Mouse (Mus musculus) liver, embryonic 12.5 days (tissue): ENCODE measurements at regions not wholly inside any gene's neighbourhood (a gene's known extent, or its start where the extent isn't known, plus 50 kb on each side); places are given as distances from the start of the nearest gene placed in this dataset.

ENCODE experiments used
- ATAC-seq: fragments of 200-750 bp; cut with Nextera tagmentation; 2 replicates; pipeline ENCODE4 v1.8.0; 2017; ENCODE audit warnings: moderate number of reproducible peaks, mild to moderate bottlenecking, moderate library complexity
- H3K27ac ChIP-seq: fragments of 300-500 bp; sonication (generic); 2 replicates; pipeline ENCODE4 v1.5.1; 2016; ENCODE audit warnings: mild to moderate bottlenecking
- H3K27me3 ChIP-seq: fragments of 300-500 bp; sonication (generic); replicated peaks from 2 replicates; pipeline ENCODE4 v1.6.1; 2016; ENCODE audit warnings: mild to moderate bottlenecking, moderate library complexity
- H3K36me3 ChIP-seq: fragments of 300-500 bp; sonication (generic); 2 replicates; pipeline ENCODE4 v1.6.1; 2016; ENCODE audit warnings: mild to moderate bottlenecking, moderate library complexity
- H3K4me1 ChIP-seq: fragments of 300-500 bp; sonication (generic); 2 replicates; pipeline ENCODE4 v1.6.1; 2016
- H3K4me2 ChIP-seq: fragments of 300-500 bp; sonication (generic); 2 replicates; pipeline ENCODE4 v1.6.1; 2016; ENCODE audit warnings: mild to moderate bottlenecking, moderate library complexity
- H3K4me3 ChIP-seq: fragments of 300-500 bp; sonication (generic); 2 replicates; pipeline ENCODE4 v1.5.1; 2016; ENCODE audit warnings: mild to moderate bottlenecking, moderate library complexity
- H3K9ac ChIP-seq: fragments of 300-500 bp; sonication (generic); 2 replicates; pipeline ENCODE4 v1.6.1; 2016; ENCODE audit warnings: mild to moderate bottlenecking, moderate library complexity
- H3K9me3 ChIP-seq: fragments of 300-500 bp; sonication (generic); replicated peaks from 2 replicates; pipeline ENCODE4 v1.6.1; 2016; ENCODE audit warnings: mild to moderate bottlenecking, moderate library complexity
- WGBS: fragments of 180-500 bp; shearing (Covaris S2); methylation state at CpG from one replicate; pipeline ENCODE4 v1.1.7; 2016; ENCODE audit not compliant: insufficient replicate concordance; 5-methylcytosine and 5-hydroxymethylcytosine counted together

DNA sequence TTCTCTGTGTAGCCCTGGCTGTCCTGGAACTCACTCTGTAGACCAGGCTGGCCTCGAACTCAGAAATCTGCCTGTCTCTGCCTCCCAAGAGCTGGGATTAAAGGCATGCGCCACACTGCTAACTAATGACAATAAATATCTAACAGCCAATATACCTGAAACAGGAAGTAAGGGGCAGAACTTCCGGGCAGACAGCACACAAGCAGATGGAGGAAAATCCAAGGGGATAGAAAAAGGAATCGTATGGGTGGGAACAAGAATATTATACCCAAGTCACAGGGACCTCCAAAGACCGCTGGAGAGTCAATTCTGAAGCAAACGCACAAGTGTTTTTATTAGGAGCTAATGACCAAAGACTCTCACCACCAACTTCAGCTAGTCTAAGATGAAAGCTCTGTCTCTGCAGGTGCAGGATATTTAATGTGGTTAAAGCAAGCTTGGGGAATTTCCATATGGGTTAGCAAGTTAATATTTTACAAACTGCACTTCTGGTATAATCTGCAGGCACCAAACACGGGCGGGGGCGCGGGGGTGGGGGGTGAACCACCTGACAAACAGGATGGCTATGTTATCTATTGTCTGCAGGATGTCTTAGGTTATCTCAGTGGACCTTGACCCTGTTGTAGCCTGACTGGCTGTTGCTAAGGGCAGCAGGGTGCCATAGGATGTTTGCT is 1122.3 kb upstream of the Cited2 start:
- Histone ChIP-seq H3K27ac (peak overlapping the region; percentile 79), H3K4me2 (peak overlapping the region; percentile 9), H3K4me3 (no peak overlapping the region), H3K9me3 (no peaks in the 10 kb centered on the region), H3K9ac (no peak overlapping the region), H3K36me3 (no peaks in the 10 kb centered on the region), H3K4me1 (peaks cover 13% of the 10 kb centered on the region), H3K27me3 (no peaks in the 10 kb centered on the region)
- 39% methylated on average over 10 of the region's 10 CpGs for WGBS
- ATAC-seq = peak; percentile 97

DNA sequence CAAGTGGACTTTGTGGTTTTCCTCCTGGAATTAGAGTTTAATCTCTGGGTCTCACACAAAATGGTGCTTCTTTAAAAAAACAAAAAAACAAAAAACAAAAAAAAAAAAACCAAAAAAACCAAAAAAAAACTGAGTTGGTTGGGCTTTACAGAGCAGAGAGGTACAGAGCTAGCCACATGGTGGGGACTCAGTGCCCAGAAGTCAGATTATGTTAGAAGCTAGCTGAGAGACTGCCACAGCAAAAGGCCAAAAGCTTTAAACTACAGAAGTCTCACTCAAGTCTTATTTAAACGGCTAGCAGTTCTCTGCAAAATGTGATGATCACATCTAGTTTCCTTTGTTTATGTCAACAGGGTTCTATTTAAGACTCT is 1121.8 kb upstream of the Cited2 start:
- Histone ChIP-seq H3K4me1 (peaks cover 13% of the 10 kb centered on the region), H3K36me3 (no peaks in the 10 kb centered on the region), H3K27me3 (no peaks in the 10 kb centered on the region), H3K9me3 (no peaks in the 10 kb centered on the region), H3K27ac (peak overlapping the region; percentile 73), H3K9ac (no peak overlapping the region), H3K4me2 (no peak overlapping the region), H3K4me3 (no peak overlapping the region)
- peak; percentile 64 for ATAC-seq
- 21% methylated on average over 1 of the region's 1 CpGs for WGBS

DNA sequence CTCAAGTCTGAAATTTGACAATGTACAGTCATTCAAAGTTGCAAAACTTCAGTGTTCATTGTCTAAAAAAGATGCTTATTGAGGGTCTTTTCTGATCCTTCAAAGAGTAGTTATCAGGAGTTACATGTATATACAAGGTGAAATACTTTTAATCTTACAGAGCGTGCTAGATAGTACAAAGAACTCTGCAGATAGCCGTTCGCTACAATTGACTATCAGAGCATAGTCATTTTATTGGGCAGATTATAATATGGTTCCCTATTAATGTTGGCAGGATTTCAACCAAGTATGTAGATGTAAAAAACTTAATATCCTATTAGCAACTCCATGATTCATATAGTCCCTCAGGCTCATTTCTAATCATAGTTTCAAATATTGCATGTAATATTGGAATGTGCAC is 1114.7 kb upstream of the Cited2 start:
- Histone ChIP-seq H3K27ac (no peak overlapping the region), H3K36me3 (no peaks in the 10 kb centered on the region), H3K9ac (no peak overlapping the region), H3K9me3 (no peaks in the 10 kb centered on the region), H3K4me2 (no peak overlapping the region), H3K4me1 (no peaks in the 10 kb centered on the region), H3K27me3 (no peaks in the 10 kb centered on the region), H3K4me3 (no peak overlapping the region)
- WGBS = 80% methylated on average over 3 of the region's 3 CpGs
- no peak for ATAC-seq

DNA sequence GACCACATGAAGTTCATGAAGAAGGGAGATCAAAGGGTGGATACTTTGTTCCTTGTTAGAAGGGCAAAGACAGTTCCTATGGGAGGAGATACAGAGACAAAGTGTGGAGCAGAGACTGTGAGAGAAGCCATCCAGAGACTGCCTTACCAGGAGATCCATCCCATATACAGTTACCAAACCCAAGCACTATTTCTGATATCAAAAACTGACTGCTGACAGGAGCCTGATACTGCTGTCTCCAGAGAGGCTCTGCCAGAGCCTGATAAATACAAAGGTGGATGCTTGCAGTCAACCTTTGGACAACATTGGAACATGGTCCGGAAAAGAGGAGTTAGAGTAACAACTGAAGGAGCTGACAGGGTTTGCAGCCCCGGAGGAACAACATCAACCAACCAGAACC is 1104.3 kb upstream of the Cited2 start:
- 0 out of 2 replicates have a peak, but pooled peaks have one; percentile 52 for ATAC-seq
- Histone ChIP-seq H3K4me2 (no peak overlapping the region), H3K27ac (no peak overlapping the region), H3K9me3 (no peaks in the 10 kb centered on the region), H3K4me1 (no peaks in the 10 kb centered on the region), H3K4me3 (no peak overlapping the region), H3K36me3 (no peaks in the 10 kb centered on the region), H3K9ac (no peak overlapping the region), H3K27me3 (no peaks in the 10 kb centered on the region)
- WGBS = 80% methylated on average over 2 of the region's 2 CpGs

DNA sequence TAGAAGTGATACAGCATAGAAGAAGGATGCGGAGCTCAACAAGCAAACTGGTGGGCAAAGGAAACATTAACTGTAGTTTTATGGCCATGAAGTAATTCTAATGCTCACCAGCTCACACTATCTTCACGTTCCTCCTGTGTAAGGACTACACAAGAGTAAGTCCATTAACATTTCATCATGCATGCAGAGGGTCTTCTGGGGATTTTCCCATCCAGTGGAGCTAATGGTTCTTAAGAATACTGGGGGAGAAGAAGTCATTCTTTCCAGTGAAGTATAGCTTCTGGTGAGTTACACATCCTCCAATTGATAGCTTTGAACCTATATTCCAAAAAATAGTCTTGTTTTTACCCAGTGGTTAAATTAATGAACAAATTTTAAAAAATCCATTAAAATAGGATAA is 1103.4 kb upstream of the Cited2 start:
- Histone ChIP-seq H3K9me3 (no peaks in the 10 kb centered on the region), H3K4me2 (no peak overlapping the region), H3K27me3 (no peaks in the 10 kb centered on the region), H3K4me3 (no peak overlapping the region), H3K9ac (no peak overlapping the region), H3K36me3 (no peaks in the 10 kb centered on the region), H3K27ac (no peak overlapping the region), H3K4me1 (no peaks in the 10 kb centered on the region)
- ATAC-seq = no peak
- 68% methylated on average over 2 of the region's 2 CpGs for WGBS

DNA sequence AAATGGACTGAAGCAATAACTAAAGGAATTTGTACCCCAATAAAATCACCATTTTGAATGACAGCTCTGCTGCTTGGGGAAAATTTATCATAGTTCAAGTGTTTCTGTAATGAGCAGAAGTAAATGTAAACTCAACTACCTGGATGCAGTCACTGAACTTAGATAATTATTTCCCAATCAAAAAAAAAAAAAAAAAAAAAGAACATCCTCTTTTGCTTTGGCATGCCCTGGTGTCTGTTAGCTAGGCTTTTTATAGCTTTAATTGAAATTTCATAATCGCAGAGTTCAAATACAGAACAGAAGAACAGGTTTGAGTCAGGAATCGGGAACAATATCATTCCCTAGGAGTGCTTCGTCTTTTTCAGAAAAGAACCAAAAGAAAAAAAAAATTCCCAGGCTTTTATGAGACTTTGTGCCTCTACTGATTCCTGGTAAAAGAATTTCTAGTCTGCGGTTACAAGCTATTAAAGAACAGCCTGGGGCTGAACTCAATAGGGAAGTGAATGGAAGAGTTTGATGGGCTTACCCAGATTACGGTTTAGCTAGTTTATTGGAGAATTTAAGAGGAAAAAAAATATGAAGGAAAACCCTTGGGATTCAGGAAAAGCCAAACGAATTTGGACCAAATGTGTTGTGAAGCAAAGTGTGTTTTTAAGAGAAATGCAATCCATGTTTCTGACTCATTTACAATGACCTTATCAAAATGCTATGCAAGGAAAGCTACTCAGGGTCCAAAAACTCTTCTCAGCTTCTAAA is 1102.0 kb upstream of the Cited2 start:
- Histone ChIP-seq H3K9ac (no peak overlapping the region), H3K9me3 (no peaks in the 10 kb centered on the region), H3K36me3 (no peaks in the 10 kb centered on the region), H3K27me3 (no peaks in the 10 kb centered on the region), H3K4me3 (no peak overlapping the region), H3K4me1 (no peaks in the 10 kb centered on the region), H3K27ac (no peak overlapping the region), H3K4me2 (no peak overlapping the region)
- 66% methylated on average over 6 of the region's 6 CpGs for WGBS
- no peak for ATAC-seq

DNA sequence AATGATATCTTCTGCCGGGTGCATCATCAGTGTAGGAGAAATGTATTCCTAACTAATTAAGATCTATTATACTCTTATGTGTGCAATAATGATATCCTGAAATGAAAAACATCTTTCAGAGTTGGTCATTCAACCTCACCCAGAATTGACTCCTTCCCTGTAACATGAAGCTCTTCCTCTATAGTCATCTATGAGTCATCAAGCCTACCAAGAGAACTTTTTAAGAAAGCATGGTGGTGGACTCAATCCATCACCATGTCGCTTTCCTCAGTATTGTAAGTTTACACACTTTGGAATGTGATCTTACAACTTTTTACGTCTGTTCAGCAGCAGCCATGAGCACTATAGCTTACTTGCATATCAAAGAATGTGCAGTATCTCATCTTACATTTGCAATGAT is 1100.2 kb upstream of the Cited2 start:
- WGBS = 70% methylated on average over 3 of the region's 3 CpGs
- Histone ChIP-seq H3K27me3 (no peaks in the 10 kb centered on the region), H3K4me1 (no peaks in the 10 kb centered on the region), H3K36me3 (no peaks in the 10 kb centered on the region), H3K4me2 (no peak overlapping the region), H3K27ac (no peak overlapping the region), H3K9me3 (no peaks in the 10 kb centered on the region), H3K4me3 (no peak overlapping the region), H3K9ac (no peak overlapping the region)
- ATAC-seq = no peak

DNA sequence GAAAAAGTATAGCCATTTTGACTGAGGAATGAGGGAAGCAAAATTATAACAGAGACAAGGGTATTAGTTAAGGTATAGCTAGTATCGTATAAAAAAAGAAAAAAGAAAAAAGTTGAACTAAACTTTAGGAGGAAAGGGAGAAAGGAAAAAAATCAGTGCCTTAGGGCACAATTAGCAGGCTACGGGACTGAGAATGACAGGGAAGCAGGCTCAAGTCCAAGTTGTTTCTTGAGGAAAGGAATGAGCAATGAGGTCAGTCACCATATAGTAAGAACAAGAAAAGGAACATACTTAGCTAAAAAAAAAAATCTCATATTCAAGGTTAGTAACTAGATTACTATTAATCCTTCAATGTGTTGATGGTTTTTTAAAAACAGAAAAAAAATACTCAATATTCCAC is 1089.8 kb upstream of the Cited2 start:
- 84% methylated on average over 2 of the region's 2 CpGs for WGBS
- Histone ChIP-seq H3K4me1 (peaks cover 3% of the 10 kb centered on the region; the same call in 1 of the 2 replicates), H3K36me3 (no peaks in the 10 kb centered on the region), H3K4me3 (no peak overlapping the region), H3K9me3 (no peaks in the 10 kb centered on the region), H3K27ac (no peak overlapping the region), H3K4me2 (no peak overlapping the region), H3K27me3 (no peaks in the 10 kb centered on the region), H3K9ac (no peak overlapping the region)
- no peak for ATAC-seq

DNA sequence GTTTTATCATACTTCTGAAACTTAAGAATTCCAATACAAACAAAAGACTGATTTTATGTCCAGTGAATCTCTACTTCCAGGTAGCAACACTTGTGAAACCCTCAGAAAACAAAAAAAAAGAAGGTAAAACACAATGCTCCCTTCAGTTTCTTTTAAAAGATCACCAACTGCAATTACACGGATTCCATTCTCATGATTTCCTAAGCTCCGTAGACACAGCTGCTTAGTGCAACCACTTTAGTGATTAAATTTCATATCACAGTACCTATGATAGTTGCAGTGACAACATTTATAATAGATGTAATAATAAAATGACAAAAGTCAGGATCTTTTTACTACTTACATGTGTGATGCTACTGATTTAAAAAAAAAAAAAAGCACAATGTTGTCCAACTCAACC is 1087.6 kb upstream of the Cited2 start:
- no peak for ATAC-seq
- Histone ChIP-seq H3K4me3 (no peak overlapping the region), H3K27ac (no peak overlapping the region), H3K9me3 (no peaks in the 10 kb centered on the region), H3K27me3 (no peaks in the 10 kb centered on the region), H3K4me2 (no peak overlapping the region), H3K9ac (no peak overlapping the region), H3K36me3 (no peaks in the 10 kb centered on the region), H3K4me1 (peaks cover 3% of the 10 kb centered on the region; the same call in 1 of the 2 replicates)
- WGBS = 81% methylated on average over 2 of the region's 2 CpGs

DNA sequence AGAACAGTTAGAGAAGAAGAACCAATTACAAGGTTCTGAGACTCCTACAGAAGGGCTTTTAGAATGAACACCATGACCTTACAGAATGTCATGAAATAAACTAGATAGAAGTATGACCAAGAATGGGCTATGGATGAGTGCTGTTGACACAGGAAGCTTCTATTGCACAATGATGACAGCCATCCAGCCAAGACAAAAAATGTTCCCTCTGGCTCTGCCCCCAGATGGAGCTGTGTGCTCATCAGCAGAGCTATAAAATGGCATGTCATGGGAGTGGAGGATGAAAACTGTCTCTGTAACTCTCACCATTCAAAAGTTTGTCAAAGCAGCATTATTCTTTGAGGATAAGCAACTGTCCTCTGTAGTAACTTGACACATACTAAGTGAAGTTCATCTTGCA is 1086.0 kb upstream of the Cited2 start:
- Histone ChIP-seq H3K9ac (no peak overlapping the region), H3K27me3 (no peaks in the 10 kb centered on the region), H3K27ac (no peak overlapping the region), H3K36me3 (no peaks in the 10 kb centered on the region), H3K4me3 (no peak overlapping the region), H3K9me3 (no peaks in the 10 kb centered on the region), H3K4me1 (peaks cover 3% of the 10 kb centered on the region; the same call in 1 of the 2 replicates), H3K4me2 (no peak overlapping the region)
- no peak for ATAC-seq

DNA sequence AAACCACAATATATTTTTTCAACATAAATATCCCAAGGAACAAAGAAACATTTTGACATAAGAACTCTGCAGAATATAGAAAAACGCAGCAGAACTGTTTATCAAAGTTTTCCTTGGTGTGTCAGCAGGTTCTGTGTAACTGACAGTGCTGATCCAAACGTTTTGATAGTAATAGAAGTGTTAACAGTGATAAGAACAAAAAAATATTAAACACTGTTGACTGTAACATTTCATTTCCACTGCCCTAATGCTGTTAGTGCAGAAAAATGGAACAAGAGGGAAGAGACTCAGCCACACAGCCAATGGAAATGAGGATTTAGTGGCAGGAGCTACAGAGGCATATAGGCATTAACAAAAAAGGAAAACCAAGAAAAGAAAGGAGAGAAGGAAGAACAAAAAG is 1084.9 kb upstream of the Cited2 start:
- H3K36me3 ChIP-seq = no peaks in the 10 kb centered on the region
- no peak overlapping the region for H3K4me3 ChIP-seq
- H3K4me2 ChIP-seq = no peak overlapping the region
- H3K9ac ChIP-seq = no peak overlapping the region
- H3K27me3 ChIP-seq = no peaks in the 10 kb centered on the region
- H3K9me3 ChIP-seq = no peaks in the 10 kb centered on the region
- no peak overlapping the region for H3K27ac ChIP-seq
- 7% methylated on average over 2 of the region's 2 CpGs for WGBS
- peak; percentile 61; the same call in 1 of the 2 replicates for ATAC-seq
- H3K4me1 ChIP-seq = peaks cover 3% of the 10 kb centered on the region; the same call in 1 of the 2 replicates

DNA sequence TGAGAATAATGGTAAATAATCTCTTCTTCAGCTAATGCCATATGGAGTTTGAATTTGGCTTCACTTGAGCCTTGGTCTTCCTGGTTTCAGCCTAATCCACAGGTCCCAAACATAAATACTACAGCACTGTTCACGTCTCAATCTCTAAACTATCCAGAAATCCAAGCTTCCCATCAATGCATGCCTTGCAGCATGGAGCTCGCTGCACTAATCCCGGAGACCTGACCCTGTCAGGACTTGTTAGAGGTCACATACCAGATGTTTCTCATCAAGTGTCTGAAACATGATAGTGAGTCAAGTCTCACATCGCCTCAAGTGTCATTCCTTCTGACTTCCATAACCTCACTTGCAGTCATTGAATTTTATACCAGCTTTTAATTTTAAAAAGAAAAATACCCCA is 1082.9 kb upstream of the Cited2 start:
- peaks cover 3% of the 10 kb centered on the region; the same call in 1 of the 2 replicates for H3K4me1 ChIP-seq
- WGBS = 80% methylated on average over 4 of the region's 4 CpGs
- H3K4me3 ChIP-seq = no peak overlapping the region
- H3K9me3 ChIP-seq = no peaks in the 10 kb centered on the region
- H3K27ac ChIP-seq = no peak overlapping the region
- no peak overlapping the region for H3K9ac ChIP-seq
- H3K4me2 ChIP-seq = no peak overlapping the region
- no peak for ATAC-seq
- no peaks in the 10 kb centered on the region for H3K27me3 ChIP-seq
- no peaks in the 10 kb centered on the region for H3K36me3 ChIP-seq
